Mouse (Mus musculus) liver, embryonic 14.5 days (tissue): ENCODE measurements at regions not wholly inside any gene's neighbourhood (a gene's known extent, or its start where the extent isn't known, plus 50 kb on each side); places are given as distances from the start of the nearest gene placed in this dataset.

Source experiments
- ATAC-seq: fragments of 200-750 bp; cut with Nextera tagmentation; 2 replicates; pipeline ENCODE4 v1.8.0; 2017; ENCODE audit warnings: moderate number of reproducible peaks, mild to moderate bottlenecking, moderate library complexity; ENCODE audit not compliant: insufficient read depth
- DNase-seq, 3 experiments: peaks; one replicate each; pipeline ENCODE4 v3.0.0-alpha.2; 2012 to 2013; ENCODE audit warnings: low read depth in 3 of 3, low spot score in 3 of 3
- H3K27ac ChIP-seq: fragments of 300-500 bp; sonication (generic); 2 replicates; pipeline ENCODE4 v1.5.1; 2014; ENCODE audit warnings: moderate library complexity, mild to moderate bottlenecking, control low read depth, inconsistent platforms
- H3K27me3 ChIP-seq: fragments of 300-500 bp; sonication (generic); 2 replicates; pipeline ENCODE4 v1.6.1; 2014; ENCODE audit warnings: mild to moderate bottlenecking, low read length, moderate library complexity; ENCODE audit not compliant: control insufficient read depth, insufficient read depth
- H3K36me3 ChIP-seq: fragments of 300-500 bp; sonication (generic); replicated peaks from 2 replicates; pipeline ENCODE4 v1.6.1; 2014; ENCODE audit warnings: low read depth; ENCODE audit not compliant: control insufficient read depth, insufficient read depth
- H3K4me1 ChIP-seq, 2 experiments: fragments of 200-500 bp in 1 of 2; fragments of 300-500 bp in 1 of 2; sonication (generic) in 1 of 2; replicated peaks; 2 replicates each; pipeline ENCODE4 v1.6.1; 2012 to 2014; ENCODE audit warnings: antibody characterized with exemption in 1 of 2, inconsistent platforms in 1 of 2, low read length in 1 of 2; ENCODE audit not compliant: control insufficient read depth in 2 of 2, insufficient read depth in 2 of 2
- H3K4me2 ChIP-seq: fragments of 300-500 bp; sonication (generic); 2 replicates; pipeline ENCODE4 v1.6.1; 2014; ENCODE audit warnings: low read depth, mild to moderate bottlenecking, control low read depth, moderate library complexity
- H3K4me3 ChIP-seq, 2 experiments: fragments of 200-500 bp in 1 of 2; fragments of 300-500 bp in 1 of 2; sonication (generic) in 1 of 2; 2 replicates each; pipeline ENCODE4 v1.5.1; 2012 to 2014; ENCODE audit warnings: low read depth in 2 of 2, low read length in 2 of 2, mild to moderate bottlenecking in 2 of 2, control low read depth in 1 of 2, inconsistent platforms in 1 of 2, moderate library complexity in 1 of 2; ENCODE audit not compliant: insufficient read depth in 1 of 2
- H3K9ac ChIP-seq: fragments of 300-500 bp; sonication (generic); replicated peaks from 2 replicates; pipeline ENCODE4 v1.6.1; 2014; ENCODE audit warnings: mild to moderate bottlenecking, control low read depth, moderate library complexity
- H3K9me3 ChIP-seq: fragments of 300-500 bp; sonication (generic); 2 replicates; pipeline ENCODE4 v1.6.1; 2016; ENCODE audit warnings: low read length, mixed read lengths; ENCODE audit not compliant: control insufficient read depth
- CTCF ChIP-seq: IDR thresholded peaks from 2 replicates; pipeline ENCODE4 v1.5.1; 2016; ENCODE audit warnings: antibody characterized with exemption, low read depth, control low read depth
- EP300 ChIP-seq: IDR thresholded peaks from 2 replicates; pipeline ENCODE4 v1.6.1; 2016; ENCODE audit warnings: antibody characterized with exemption, low read depth
- WGBS: fragments of 180-500 bp; shearing (Covaris S2); extraction: QIAGEN DNeasy Blood & Tissue Kit; methylation state at CpG from one replicate; pipeline ENCODE4 v1.1.7; 2014; ENCODE audit not compliant: insufficient replicate concordance; 5-methylcytosine and 5-hydroxymethylcytosine counted together

- H3K9me3 ChIP-seq = no peaks in the 10 kb centered on the region
- no peaks in the 10 kb centered on the region for H3K4me1 ChIP-seq
- TF ChIP-seq CTCF (no peak), EP300 (no peak)
- DNase-seq (no peak), ATAC-seq (no peak)
- no peak overlapping the region for H3K4me2 ChIP-seq
- H3K9ac ChIP-seq = no peak overlapping the region
- 46% methylated on average over 2 of the region's 2 CpGs for WGBS
- H3K4me3 ChIP-seq = no peak overlapping the region
- no peaks in the 10 kb centered on the region for H3K36me3 ChIP-seq
- H3K27me3 ChIP-seq = no peaks in the 10 kb centered on the region
- no peak overlapping the region for H3K27ac ChIP-seq
Measured at GRCm38 (mm10) chr16:50694045-50694444, 103.1 kb upstream of the Ccdc54 start.

- no peaks in the 10 kb centered on the region for H3K36me3 ChIP-seq
- H3K9me3 ChIP-seq = no peaks in the 10 kb centered on the region
- no peak overlapping the region for H3K9ac ChIP-seq
- WGBS = 17% methylated on average over 7 of the region's 7 CpGs
- no peaks in the 10 kb centered on the region for H3K4me1 ChIP-seq
- no peak for DNase-seq
- no peak overlapping the region for H3K4me3 ChIP-seq
- ATAC-seq = no peak
- H3K4me2 ChIP-seq = no peak overlapping the region
- TF ChIP-seq CTCF (no peak), EP300 (no peak)
- H3K27me3 ChIP-seq = no peaks in the 10 kb centered on the region
- no peak overlapping the region for H3K27ac ChIP-seq
Measured at GRCm38 (mm10) chr16:50690818-50691217, 99.9 kb upstream of the Ccdc54 start.

- H3K36me3 ChIP-seq = no peaks in the 10 kb centered on the region
- no peaks in the 10 kb centered on the region for H3K4me1 ChIP-seq
- no peak overlapping the region for H3K4me3 ChIP-seq
- H3K27me3 ChIP-seq = no peaks in the 10 kb centered on the region
- TF ChIP-seq EP300 (no peak), CTCF (no peak)
- H3K4me2 ChIP-seq = peak overlapping the region; percentile 18
- 37% methylated on average over 10 of the region's 10 CpGs for WGBS
- no peaks in the 10 kb centered on the region for H3K9me3 ChIP-seq
- ATAC-seq (no peak), DNase-seq (no peak)
- no peak overlapping the region for H3K9ac ChIP-seq
- no peak overlapping the region for H3K27ac ChIP-seq
Measured at GRCm38 (mm10) chr16:50689525-50689924, 98.6 kb upstream of the Ccdc54 start.

GRCm38 (mm10) chr16:50688818-50689506, 98.0 kb upstream of the Ccdc54 start:
- TF ChIP-seq CTCF = no peak; the same call in 1 of the 2 replicates
- no peak for TF ChIP-seq EP300
- H3K27me3 ChIP-seq = no peaks in the 10 kb centered on the region
- H3K36me3 ChIP-seq = no peaks in the 10 kb centered on the region
- ATAC-seq (no peak), DNase-seq (no peak)
- H3K27ac ChIP-seq = no peak overlapping the region
- H3K4me1 ChIP-seq = no peaks in the 10 kb centered on the region
- H3K9ac ChIP-seq = no peak overlapping the region
- 34% methylated on average over 11 of the region's 11 CpGs for WGBS
- H3K9me3 ChIP-seq = no peaks in the 10 kb centered on the region
- H3K4me2 ChIP-seq = peak overlapping the region; percentile 18
- no peak overlapping the region for H3K4me3 ChIP-seq

- 46% methylated on average over 6 of the region's 6 CpGs for WGBS
- Histone ChIP-seq H3K4me3 (no peak overlapping the region), H3K27ac (no peak overlapping the region), H3K9me3 (no peaks in the 10 kb centered on the region), H3K4me2 (no peak overlapping the region), H3K9ac (no peak overlapping the region), H3K4me1 (no peaks in the 10 kb centered on the region), H3K36me3 (no peaks in the 10 kb centered on the region), H3K27me3 (no peaks in the 10 kb centered on the region)
- TF ChIP-seq CTCF (no peak), EP300 (no peak)
- DNase-seq = no peak
- no peak for ATAC-seq
Measured at GRCm38 (mm10) chr16:50679698-50680097, 88.7 kb upstream of the Ccdc54 start.
